Mouse (Mus musculus) yolk sac, embryonic 10.5 days (tissue): ENCODE measurements around the gene Actn2.
A peak's percentile ranks its signal among the peaks of the same experiment; 100 is the strongest.

ENCODE experiments used
- DNase-seq: peaks from one replicate; pipeline ENCODE4 v3.0.0-alpha.2; 2017; ENCODE audit warnings: low spot score

Actn2 gene

GRCm38 (mm10) chr13:12340183-12340975 is at the start of gene Actn2:
Gene Actn2 (minus strand): TSS chr13:12340760.
- DNase-seq: peak; percentile 82

GRCm38 (mm10) chr13:12386286-12386685 is 45.7 kb upstream of the Actn2 start:
- no peak for DNase-seq

DNA sequence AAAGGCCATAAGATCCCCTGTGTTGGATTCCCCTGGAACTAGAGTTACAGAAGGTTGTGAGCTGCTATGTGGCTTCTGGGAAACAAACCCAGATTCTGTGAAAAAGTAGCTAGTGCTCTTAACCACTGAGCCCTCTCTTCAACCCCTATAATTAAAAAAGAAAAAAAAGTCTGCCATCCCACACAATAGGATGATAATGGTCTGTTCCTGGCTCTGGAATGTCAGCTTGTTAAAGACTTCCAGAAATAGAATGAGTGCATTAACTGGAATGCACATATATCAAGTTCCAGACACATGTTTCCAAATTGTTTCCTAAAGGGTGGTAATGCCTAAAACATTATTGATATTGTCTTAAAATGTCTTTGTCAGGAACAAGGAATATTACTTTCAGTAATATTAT is 44.2 kb upstream of the Actn2 start:
- DNase-seq: no peak

DNA sequence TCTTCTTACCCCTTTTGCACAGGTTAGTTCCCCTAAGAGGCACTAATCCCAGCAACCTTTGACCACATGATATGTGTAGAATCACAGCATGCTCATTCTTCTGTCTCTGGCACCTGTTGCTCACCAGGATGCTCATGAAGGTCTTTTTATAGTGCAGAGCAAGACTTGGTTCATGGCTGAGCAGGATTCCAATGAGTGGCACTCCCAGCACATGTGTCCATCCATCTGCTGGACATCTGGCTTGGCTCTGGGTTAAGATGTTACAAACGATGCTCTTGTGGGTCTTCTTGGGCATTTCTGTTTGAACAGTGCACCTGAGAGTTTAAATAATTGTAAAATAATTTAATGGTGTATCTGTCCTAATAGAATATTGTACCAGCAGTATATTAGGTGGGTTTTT is 36.2 kb upstream of the Actn2 start:
- no peak for DNase-seq

DNA sequence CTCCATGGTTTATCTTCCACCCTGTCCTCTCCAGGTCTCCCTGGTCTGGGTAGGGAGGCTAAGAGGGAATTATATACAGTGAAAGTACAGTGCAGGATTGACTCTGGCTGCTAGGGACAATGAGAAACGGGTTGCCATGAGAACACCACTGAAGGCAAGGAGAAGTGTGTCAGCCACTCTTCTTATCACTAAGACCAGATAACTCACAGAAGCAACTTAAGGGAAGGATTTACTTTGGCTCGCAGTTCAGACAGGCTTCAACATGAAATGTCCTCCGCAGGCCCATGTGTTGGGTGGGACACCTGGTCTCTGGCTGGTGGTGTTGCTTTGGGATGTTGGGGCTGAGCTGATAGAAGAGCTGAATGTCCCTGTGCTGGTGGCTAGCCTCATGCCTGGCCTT is 32.2 kb upstream of the Actn2 start:
- DNase-seq: no peak

- no peak for DNase-seq
Observed at GRCm38 (mm10) chr13:12369930-12370329, 29.4 kb upstream of the Actn2 start.

GRCm38 (mm10) chr13:12369041-12369621 is 28.6 kb upstream of the Actn2 start:
- DNase-seq: peak; percentile 16

DNA sequence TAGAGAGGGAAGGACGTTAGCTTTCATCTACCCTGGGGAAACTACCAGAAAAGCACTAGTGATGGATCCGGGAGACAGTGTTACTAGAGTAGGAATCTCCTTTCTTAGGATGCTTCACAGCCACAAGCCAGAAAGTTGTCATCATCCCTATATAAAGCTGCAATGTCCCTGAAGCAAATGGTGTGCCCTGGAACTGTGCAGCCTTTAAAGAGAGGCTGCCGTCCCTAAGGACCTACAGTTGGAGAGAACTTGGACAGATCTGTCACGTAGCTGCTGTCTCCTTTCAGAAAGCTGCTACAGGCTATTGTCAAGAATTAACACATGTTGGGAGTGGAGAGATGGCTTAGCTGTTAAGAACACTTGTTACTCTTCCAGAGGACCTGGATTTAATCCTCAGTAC is 20.9 kb upstream of the Actn2 start:
- no peak for DNase-seq

DNA sequence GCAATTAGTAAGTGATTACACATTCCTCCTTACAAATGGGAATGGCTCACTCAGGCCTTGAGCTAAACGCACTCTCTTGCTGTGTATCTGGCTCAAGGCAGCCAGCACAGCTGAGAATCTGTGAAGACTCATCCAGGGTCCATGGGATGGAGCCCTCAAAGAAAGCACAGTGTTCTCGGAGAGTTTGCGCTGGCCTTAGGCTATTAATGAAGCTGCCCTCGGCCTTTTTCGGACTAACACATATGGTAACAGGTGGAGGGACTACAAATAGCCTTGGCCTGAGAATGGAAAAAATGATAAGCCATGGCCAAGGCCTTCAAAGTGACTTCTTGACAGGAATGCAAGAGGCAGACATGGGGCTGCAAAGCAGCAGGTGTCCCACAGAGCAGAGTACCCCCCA is 17.0 kb upstream of the Actn2 start:
- no peak for DNase-seq

DNA sequence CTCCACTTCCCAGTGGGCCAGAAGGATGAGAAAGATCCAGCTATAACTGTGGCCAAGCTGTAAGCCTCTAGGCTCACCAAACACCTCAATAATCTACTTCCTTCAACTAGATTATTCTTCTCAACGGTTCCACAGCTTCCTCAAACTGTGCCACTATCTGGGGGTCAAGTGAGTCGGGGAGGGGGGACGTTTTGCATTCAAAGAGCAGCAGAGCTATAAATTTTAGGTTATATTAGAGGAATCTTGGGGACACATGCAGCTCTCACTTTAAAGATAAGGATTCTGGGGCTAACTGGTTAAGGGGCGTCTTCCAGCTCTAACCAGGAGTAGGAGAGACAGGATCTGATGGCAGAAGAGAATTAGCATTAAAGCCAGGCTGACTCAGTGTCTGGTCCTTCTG is 15.6 kb upstream of the Actn2 start:
- no peak for DNase-seq

DNA sequence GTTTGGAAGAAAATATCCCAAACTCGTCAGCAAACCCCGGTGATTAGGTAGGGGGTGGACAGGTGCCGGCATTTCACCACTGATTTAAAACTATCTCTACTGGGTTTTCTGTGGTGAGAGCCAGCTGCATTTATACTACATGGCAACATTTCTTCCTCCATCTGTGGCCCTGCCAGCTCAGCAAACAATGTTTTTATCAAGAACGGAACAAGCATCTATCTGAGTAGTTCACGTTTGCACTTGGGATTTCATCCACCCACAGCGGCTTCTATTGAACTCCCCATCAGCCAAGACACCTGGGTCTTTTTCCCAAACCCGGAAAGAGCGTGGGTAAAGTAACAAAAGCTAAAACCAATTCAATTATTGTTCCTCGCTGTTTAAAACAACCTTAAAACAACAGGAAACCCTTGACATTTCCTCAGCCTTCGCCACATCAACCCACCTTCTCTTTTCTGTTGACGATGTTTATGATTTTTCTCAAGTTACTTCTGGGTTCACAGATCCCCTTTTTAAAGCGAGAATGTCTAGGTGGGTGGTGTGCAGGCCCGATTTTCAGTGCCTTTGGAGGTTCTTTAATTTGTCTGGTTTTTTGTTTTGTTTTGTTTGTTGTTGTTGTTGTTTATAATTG is 8.8 kb upstream of the Actn2 start:
- DNase-seq: no peak

DNA sequence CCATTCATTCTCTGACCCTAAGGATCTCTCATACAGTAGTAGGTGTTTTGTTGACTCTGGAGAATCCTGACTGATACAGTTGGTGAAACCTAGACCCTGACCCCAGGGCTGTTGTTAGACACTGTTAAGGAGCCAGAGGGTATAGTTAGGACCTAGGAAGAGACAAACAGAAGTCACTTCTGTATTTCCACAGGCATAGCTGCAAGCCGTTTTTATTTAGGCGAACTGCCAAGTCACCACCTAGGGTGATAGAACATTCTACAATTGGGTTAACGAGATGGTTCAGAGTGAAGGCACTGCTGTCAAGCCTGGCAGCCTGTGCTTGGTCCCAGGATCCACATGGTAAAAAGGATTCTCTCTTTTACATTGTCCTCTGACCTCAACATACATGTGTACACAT is 6.3 kb upstream of the Actn2 start:
- no peak for DNase-seq

DNA sequence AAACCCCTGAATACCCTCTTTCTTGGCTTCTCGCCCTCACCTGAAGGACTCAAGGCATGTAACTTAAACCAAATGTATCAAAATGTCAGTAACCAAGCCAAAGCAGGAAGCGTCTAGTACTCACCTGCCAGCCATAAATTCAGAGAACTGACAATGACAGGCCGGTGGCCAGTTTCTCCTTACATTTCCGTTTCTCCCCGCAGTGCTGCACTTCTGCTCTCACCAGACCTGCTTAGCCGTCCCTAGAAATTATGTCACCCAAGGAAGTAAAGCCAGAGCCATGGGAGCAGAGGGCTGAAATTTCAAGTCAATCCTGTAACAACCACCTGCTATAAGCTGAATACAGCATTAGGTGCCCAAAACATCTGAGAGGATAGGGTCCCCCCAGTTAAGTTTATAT is 887 bp upstream of the Actn2 start:
- DNase-seq: no peak

- no peak for DNase-seq
Observed at GRCm38 (mm10) chr13:12339446-12339845, 1.1 kb downstream of the Actn2 start.

DNA sequence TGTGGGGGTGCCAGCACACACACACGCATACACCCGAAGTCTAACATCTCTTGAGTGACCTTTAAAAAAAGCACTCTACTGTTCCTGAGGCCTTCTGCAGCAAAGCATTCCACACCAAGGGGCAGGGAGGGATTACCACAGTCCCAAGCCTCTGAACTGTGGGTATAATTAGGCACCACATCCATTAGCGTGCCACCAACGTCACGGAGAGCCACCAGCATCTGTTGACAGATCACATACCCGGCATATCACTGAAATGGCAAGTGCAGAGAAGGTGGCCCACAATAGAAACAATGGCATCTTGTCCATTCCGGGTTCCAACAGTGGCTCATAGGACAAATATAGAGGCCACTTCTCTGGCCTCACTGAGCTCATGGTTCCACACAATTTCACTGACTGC is 2.8 kb downstream of the Actn2 start:
- DNase-seq: no peak

DNA sequence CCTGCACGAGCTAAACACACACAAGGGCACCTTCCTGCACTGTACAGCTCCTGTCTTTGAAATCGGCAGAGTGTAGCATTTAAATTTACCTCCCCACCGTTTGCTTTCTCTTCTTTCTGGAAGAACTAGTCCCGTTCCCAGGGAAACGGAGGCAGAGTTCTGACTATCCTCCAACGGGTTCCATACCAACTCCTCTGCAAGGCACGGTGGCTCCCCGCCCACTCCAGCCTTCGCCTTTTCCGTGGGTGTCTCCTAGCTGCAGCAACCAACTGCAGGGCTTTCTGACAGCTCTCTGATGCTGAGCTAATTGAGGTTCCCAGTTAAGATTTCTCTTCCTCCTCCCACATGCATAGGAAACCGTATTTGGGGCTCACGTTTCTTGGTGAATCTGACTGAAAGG is 6.5 kb downstream of the Actn2 start:
- no peak for DNase-seq

GRCm38 (mm10) chr13:12331528-12331927 is 9.0 kb downstream of the Actn2 start:
- DNase-seq: no peak

DNA sequence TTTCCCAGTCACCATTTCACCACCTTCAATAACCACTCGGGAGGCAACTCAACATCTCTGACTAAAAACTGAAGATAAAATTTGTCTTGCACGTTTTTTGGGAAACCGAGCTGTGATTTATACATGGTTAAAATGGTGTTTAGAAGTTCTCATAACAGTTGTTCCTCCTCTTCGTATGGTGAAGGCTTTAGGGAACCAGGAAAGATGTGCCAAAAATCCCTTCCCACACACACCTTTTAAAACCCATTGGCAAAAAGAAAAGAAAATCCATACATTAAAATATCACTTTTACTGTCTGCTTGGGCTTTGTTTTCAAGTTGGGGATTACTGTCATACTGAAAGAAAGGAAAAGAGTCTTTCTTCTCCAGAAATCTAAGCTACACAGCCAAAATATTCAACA is 12.2 kb downstream of the Actn2 start:
- DNase-seq: no peak

- DNase-seq: no peak
Observed at GRCm38 (mm10) chr13:12327577-12327976, 13.0 kb downstream of the Actn2 start.

GRCm38 (mm10) chr13:12323076-12323625 is 17.4 kb downstream of the Actn2 start:
- no peak for DNase-seq

GRCm38 (mm10) chr13:12320148-12320547 is 20.4 kb downstream of the Actn2 start:
- DNase-seq: no peak

- no peak for DNase-seq
Observed at GRCm38 (mm10) chr13:12318017-12318416, 22.5 kb downstream of the Actn2 start.

DNA sequence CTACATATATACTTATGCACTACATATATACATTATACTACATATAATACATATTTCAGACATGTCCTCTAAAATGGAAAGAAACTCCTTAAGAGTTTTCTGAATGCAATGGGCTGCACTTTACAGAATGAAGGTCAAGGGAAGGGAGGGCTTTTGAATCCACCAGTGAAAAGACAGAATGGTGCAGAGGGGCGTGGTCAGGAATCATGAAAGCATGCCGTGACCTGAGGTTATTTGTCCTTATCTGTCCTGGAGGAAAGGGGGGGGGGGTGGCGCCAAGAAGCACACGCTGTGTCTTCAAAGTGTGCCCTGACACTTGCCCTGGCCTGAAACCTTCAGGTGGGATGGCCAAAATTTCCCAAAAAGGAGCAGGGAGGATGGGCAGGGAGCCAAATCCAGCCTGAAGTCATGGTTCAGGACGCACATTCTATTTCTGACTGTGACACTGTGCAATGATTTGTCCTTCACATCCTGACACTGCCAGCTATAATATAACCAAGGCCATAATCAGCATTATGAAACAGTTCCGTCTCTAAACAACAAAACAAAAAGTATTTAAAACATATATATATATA is 23.3 kb downstream of the Actn2 start:
- DNase-seq: no peak
